Mouse (Mus musculus) megakaryocyte, adult 5-6 weeks (primary cell): ENCODE data around the gene Car14. TPM values are rescaled to one million over a fixed set of nuclear protein-coding genes. Genes with fewer than 3 reads are reported as not detected.
"Not testable (repeated sequence)": the region's sequence is repeated elsewhere in the genome, so short reads cannot be mapped to it uniquely, and the experiment has no call there.

Experiments
- ATAC-seq: 2 replicates; pipeline ENCODE4 v1.8.0; 2016; ENCODE audit warnings: mild to moderate bottlenecking, inconsistent platforms; ENCODE audit not compliant: poor library complexity, severe bottlenecking
- total RNA-seq, 2 experiments: library from RNA; stranded (forward) in 1 of 2; stranded (reverse) in 1 of 2; fragments of 153-499, 151-499 nt in 1 of 2; fragments of 221-1000, 200-1000 nt in 1 of 2; gene quantifications; 2 replicates each; pipeline versions ENCODE4 v1.2.3 to v1.2.4; 2015 to 2017

Gene Car14
- total RNA-seq, 2 experiments from 2014 or later = not detected

DNA sequence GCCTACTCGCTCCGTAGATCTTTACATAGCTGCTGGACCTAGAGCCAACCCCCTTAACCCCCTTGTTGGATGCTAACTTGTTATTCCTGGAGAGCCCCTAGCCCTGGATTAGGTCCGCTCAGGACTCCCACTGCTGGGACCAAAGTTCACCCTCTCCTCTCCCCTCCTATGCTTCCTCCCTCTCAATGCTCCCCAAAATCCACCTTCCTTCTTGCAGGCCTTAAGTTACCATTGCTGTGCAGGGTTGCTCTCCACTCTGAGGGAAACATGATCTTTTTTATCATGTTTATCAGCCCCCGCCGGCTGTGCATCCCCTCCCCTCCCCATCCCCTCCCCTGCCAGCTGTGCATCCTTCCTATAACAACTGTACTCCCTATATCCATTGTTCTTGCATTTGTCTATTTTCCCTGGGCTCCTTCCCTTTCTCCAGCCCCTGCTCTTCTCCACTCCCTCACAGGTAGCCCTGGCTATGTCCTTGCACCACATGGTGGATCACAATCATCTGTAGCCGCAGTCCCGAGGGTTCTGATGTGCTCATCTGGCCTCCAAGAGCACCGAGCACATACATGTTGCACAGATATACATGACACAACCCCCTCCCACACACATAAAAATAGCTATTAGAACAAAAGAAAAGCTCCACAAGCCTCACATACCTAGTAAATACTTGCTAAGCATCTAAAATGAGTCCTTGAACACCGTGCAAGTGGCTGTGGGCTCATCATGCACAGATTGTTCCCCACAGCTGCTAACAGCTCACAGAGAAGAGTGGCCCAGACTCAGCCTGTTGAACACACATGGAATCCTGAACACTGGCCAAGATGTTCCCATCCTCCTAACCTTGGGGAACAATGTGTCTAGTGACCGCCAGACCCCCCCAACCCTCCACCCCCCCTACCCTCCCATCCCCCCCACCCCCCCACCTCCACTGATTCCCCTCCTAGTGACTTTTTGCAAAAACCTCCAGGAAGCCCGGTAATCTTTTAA is 12.1 kb downstream of the Car14 start:
- ATAC-seq = no peak

- ATAC-seq = peak; percentile 62
Observed at GRCm38 (mm10) chr3:95891211-95892065, 13.1 kb downstream of the Car14 start, which contains the start of gene BC028528. Gene BC028528 (minus strand): TSS chr3:95892005.

DNA sequence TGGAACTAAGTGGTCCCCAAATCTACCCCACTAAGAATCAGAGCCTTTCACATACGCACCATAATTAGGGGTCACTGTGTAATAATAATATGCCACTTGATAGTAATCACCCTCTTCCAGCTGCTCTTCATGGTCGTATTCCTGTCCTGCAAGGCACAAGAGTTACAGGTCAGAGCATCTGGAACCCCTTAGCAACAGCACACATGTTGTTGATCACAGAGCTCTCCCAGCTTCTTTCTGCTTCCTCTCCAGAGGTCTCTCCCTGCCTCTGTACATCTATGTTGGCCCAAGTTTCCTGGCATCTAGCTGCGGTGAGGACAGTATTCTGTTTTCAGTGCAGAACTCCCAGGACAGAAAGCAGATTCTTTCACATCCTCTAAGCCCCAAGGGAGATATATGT is 14.8 kb downstream of the Car14 start:
- ATAC-seq = no peak

DNA sequence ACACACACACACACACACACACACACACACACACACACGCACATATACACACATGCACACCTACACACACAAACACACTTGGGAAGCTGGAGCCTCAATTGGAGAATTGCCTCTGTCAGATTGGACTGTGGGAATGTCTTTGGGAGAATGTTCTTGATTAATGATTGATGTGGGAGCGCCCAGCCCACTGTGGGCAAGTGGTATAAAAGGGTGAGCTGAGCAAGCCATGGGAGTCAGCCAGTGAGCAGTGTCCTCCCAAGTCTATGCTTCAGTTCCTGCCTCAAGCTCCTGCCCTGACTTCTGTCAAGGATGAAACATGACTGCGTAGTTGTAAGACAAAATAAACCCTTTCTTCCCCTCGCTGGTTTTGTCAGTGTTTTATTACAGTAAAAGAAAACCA is 16.9 kb downstream of the Car14 start:
- ATAC-seq = no peak

- ATAC-seq = no peak
Observed at GRCm38 (mm10) chr3:95884400-95884799, 20.1 kb downstream of the Car14 start.

DNA sequence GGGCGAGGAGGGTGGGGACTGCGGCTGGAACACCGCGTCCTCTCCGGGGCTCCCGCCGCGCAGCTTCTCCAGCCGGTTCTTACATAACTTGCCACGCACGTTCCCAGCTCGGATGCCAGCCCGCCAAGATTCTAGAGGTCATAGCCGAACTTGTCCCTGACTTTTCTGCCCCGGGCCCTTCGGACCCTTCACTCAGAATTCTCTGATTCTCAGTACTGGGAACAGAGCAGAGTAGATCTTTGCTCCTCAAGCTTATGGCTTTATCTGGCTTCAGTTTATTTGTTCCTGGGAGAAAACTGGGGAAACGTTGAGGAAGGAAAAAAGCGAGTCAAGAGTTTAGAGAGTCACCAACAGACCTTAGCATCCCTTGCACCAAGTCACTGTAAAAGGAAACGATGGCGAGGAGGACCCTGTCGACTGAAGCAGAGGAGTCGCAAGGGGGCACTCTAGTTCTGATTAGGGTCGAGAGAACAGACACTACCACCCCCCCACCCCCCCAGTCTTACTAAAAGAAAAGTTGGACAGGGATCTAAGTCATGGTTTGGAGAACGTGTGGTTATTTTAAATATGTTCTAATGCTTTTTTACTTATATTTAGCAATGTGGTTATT is 21.6 kb downstream of the Car14 start:
- ATAC-seq = no peak

GRCm38 (mm10) chr3:95881979-95882815 is 22.3 kb downstream of the Car14 start, which contains the start of gene Ciart:
Gene Ciart (minus strand): TSS chr3:95882251.
- peak; percentile 97 for ATAC-seq

- no peak for ATAC-seq
Observed at GRCm38 (mm10) chr3:95879063-95879462, 25.4 kb downstream of the Car14 start.

GRCm38 (mm10) chr3:95872048-95872447 is 32.4 kb downstream of the Car14 start:
- no peak for ATAC-seq

- peak; percentile 100 for ATAC-seq
Observed at GRCm38 (mm10) chr3:95871392-95871867, 33.1 kb downstream of the Car14 start, which contains the start of gene Mrps21. Gene Mrps21 (minus strand): TSS chr3:95871519.

- 0 out of 2 replicates have a peak, but pooled peaks have one; percentile 11 for ATAC-seq
Observed at GRCm38 (mm10) chr3:95870976-95871375, 33.5 kb downstream of the Car14 start.

- no peak for ATAC-seq
Observed at GRCm38 (mm10) chr3:95867408-95867807, 37.1 kb downstream of the Car14 start.

GRCm38 (mm10) chr3:95866071-95866470 is 38.4 kb downstream of the Car14 start:
- ATAC-seq = no peak

DNA sequence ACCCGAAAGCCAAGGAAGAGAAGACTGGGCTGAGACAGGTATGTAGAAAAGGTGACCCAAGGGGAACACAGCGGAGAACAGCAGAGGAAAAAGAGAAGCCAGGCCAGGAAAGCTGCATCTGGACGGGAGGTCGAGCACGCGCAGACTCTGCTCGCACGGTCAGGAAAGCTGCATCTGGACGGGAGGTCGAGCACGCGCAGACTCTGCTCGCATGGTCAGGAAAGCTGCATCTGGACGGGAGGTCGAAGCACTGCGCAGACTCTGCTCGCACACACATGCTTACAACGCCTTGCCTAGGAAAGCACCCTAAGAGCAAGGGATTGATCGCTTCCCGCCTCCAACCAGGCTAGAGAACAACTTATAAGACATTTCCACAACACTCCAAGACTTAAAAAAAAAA is 38.9 kb downstream of the Car14 start:
- no peak for ATAC-seq

DNA sequence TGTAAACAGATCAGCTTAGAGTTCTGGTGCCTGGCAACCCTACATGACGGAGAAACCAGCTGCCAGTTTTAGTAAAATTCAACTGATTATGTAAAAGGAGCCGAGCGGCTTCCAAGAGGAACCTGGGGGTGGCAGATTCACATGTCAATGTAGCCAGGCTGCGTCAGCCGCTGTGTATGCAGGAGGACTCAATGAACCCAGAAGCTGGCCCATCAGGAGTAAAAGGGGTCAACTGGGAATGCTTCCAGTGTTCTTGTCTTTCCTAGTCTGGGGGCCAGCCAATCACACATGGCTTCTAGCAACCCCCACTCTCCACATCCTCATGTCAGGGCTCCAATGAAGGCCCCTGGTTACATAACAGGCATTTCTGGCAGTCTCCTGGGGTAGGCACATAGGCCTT is 39.4 kb downstream of the Car14 start:
- no peak for ATAC-seq

- no peak for ATAC-seq
Observed at GRCm38 (mm10) chr3:95863578-95863977, 40.9 kb downstream of the Car14 start.

DNA sequence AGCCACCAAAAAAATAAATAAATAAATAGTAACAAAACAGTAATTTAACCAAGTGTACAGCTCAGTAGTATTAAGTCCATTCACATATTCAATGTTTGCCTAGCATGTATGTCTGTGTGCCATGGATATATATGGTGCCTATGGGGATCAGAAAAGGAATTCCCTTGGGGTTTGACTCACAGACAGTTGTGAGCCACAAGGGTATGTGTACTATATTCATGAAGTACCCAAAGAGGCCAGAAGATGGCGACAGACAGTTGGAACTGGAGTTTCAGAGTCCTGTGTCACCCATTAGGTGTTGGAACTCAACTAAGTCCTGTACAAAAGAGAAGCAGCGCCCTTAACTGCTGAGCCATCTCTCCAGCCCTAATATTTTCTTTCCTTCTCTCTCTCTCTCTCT is 42.7 kb downstream of the Car14 start:
- peak; percentile 98 for ATAC-seq

DNA sequence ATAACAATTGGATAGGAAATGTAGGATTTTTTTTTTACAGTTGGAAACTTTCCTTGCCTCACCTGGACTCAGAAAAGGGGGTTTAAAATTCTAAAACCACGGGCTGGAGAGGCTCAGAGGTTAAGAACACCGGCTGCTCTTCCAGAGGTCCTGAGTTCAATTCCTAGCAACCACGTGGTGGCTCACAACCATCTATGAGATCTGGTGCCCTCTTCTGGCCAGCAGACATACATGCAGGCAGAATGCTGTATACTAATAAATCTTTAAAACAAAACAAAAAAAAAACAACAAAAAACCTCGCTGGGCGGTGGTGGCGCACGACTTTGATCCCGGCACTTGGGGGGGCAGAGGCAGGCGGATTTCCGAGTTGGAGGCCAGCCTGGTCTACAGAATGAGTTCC is 43.3 kb downstream of the Car14 start:
- ATAC-seq = no peak

GRCm38 (mm10) chr3:95860323-95860722 is 44.2 kb downstream of the Car14 start:
- ATAC-seq = no peak

DNA sequence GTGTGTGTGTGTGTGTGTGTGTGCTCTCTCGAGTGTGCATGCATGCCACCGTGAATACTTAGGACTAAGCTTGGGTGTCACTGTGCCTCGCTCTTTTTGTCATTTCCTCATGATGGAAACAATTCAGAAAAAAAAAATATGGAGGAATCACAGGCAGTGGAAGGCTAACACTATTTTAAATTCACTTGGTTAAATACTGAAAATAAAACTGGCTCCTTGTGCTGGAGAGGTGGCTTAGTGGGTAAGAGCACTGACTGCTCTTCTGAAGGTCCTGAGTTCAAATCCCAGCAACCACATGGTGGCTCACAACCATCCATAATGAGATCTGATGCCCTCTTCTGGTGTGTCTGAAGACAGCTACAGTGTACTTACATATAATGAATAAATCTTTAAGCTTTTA is 46.2 kb downstream of the Car14 start:
- not testable (repeated sequence) for ATAC-seq
